Mouse (Mus musculus) 3134 (cell line): ENCODE results near the gene Tram2.

Experiments used
- DNase-seq: peaks from one replicate; pipeline ENCODE4 v3.0.0-alpha.2; 2011; ENCODE audit warnings: low spot score; ENCODE audit not compliant: insufficient read length; ENCODE audit errors: extremely low read depth

The Tram2 gene

GRCm38 (mm10) chr1:21079217-21079773 lies at the start of gene Tram2:
Gene Tram2 (minus strand): TSS chr1:21079229.
- DNase-seq, result peak; percentile 88

GRCm38 (mm10) chr1:21124713-21125336 lies 45.8 kb upstream of the Tram2 start:
- no peak for DNase-seq

- DNase-seq, result no peak
Observed at GRCm38 (mm10) chr1:21103784-21104183, 24.8 kb upstream of the Tram2 start.

- DNase-seq, result no peak
Observed at GRCm38 (mm10) chr1:21101221-21102006, 22.4 kb upstream of the Tram2 start.

- DNase-seq, result no peak
Observed at GRCm38 (mm10) chr1:21100726-21101125, 21.7 kb upstream of the Tram2 start.

GRCm38 (mm10) chr1:21097001-21097989 lies 18.3 kb upstream of the Tram2 start:
- no peak for DNase-seq

GRCm38 (mm10) chr1:21094644-21095215 lies 15.7 kb upstream of the Tram2 start:
- no peak for DNase-seq

GRCm38 (mm10) chr1:21089661-21090117 lies 10.7 kb upstream of the Tram2 start:
- DNase-seq, result no peak

GRCm38 (mm10) chr1:21086291-21086690 lies 7.3 kb upstream of the Tram2 start:
- DNase-seq, result peak; percentile 63

GRCm38 (mm10) chr1:21084661-21085060 lies 5.6 kb upstream of the Tram2 start:
- DNase-seq, result peak; percentile 36

- DNase-seq, result no peak
Observed at GRCm38 (mm10) chr1:21080362-21080761, 1.3 kb upstream of the Tram2 start.

- peak; percentile 69 for DNase-seq
Observed at GRCm38 (mm10) chr1:21078481-21079214, 381 bp downstream of the Tram2 start.

- DNase-seq, result no peak
Observed at GRCm38 (mm10) chr1:21077619-21078018, 1.4 kb downstream of the Tram2 start.

- no peak for DNase-seq
Observed at GRCm38 (mm10) chr1:21077191-21077590, 1.8 kb downstream of the Tram2 start.

GRCm38 (mm10) chr1:21075986-21076495 lies 3.0 kb downstream of the Tram2 start:
- DNase-seq, result no peak

GRCm38 (mm10) chr1:21074231-21074630 lies 4.8 kb downstream of the Tram2 start:
- no peak for DNase-seq

GRCm38 (mm10) chr1:21072875-21073444 lies 6.1 kb downstream of the Tram2 start:
- no peak for DNase-seq

GRCm38 (mm10) chr1:21070658-21071057 lies 8.4 kb downstream of the Tram2 start:
- DNase-seq, result no peak
